In the genomic region with DNA sequence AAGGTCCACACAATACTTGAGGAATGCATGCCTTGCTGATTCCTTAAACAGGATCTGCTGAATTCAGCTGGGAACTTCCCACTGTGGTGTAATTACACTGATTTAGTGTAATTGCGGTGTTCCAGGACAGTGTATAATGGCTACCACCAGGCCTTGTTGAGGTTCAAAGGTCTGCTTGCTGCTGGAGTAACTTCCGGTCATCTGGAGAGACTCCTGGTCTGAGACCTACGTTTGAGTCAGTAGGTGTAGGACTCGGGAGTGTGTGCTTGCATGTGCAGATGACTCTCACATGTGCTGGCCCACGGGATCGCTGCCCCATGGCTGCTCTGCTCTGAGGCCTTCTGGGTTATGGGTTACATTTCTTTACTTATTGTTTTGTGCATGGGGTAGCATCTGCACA, we compare ENCODE assay signal across 12 mouse cellular contexts.
"Had no signal": no experiment of that assay in that cellular context is flagged by ENCODE, and none has a peak within 500 bp of the region (broad histone marks: within the 10 kb centered on the region; RNA-seq: fewer than 3 reads in every experiment).

No protein-coding gene starts in this region.

- H3K9ac ChIP-seq: midbrain, embryonic 13.5 days; neural tube, embryonic 15.5 days had no signal

- ATAC-seq: hindbrain, postnatal 0 days; midbrain, embryonic 13.5 days had no signal

- H3K9me3 ChIP-seq: limb, embryonic 10.5 days; midbrain, embryonic 13.5 days; neural tube, embryonic 15.5 days had no signal

- H3K4me2 ChIP-seq: midbrain, embryonic 13.5 days; neural tube, embryonic 15.5 days had no signal

- H3K4me3 ChIP-seq: layer of hippocampus, adult 2 months; limb, embryonic 10.5 days; midbrain, embryonic 13.5 days; myocyte; neural tube, embryonic 15.5 days had no signal

- DNase-seq: kidney, adult 8-10 months; kidney, postnatal 10 days; kidney, postnatal 4 days; lung, adult 18-20 months; thymus, adult 18-20 months; thymus, postnatal 14 days had no signal

- H3K4me1 ChIP-seq: midbrain, embryonic 13.5 days; neural tube, embryonic 15.5 days had no signal

- H3K36me3 ChIP-seq: limb, embryonic 10.5 days; midbrain, embryonic 13.5 days; neural tube, embryonic 15.5 days had no signal

- H3K27ac ChIP-seq: hindbrain, postnatal 0 days; layer of hippocampus, adult 2 months; limb, embryonic 10.5 days; midbrain, embryonic 13.5 days; neural tube, embryonic 15.5 days had no signal

- H3K27me3 ChIP-seq: midbrain, embryonic 13.5 days; neural tube, embryonic 15.5 days had no signal
